Mouse (Mus musculus) MN1 (cell line): ENCODE measurements around the gene Il12rb1.

Experiments used
- DNase-seq: peaks from one replicate; pipeline ENCODE4 v3.0.0-alpha.2; 2016; ENCODE audit warnings: low spot score

The Il12rb1 gene

GRCm38 (mm10) chr8:70827796-70828195, 19.5 kb downstream of the Il12rb1 start:
- no peak for DNase-seq

DNA sequence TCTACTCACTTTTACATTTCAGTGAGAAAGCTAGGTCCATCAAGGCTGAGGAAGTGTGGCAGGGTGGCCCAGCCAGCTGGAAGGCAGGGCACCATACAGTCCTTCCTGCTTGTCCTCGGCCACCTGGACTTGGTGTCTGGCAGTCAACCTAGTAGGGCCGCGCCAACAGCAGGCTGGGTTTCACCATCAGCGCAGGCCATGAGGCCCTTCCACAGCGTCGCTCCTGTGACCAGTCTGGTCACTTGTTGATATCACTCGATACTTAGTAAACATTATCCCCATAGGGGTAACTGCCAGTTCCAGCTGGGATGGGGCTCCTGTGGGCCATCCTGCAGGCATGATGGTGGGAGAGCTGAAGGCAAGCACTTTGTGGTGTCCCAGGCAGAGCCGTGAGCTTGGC, 23.3 kb downstream of the Il12rb1 start:
- no peak for DNase-seq

DNA sequence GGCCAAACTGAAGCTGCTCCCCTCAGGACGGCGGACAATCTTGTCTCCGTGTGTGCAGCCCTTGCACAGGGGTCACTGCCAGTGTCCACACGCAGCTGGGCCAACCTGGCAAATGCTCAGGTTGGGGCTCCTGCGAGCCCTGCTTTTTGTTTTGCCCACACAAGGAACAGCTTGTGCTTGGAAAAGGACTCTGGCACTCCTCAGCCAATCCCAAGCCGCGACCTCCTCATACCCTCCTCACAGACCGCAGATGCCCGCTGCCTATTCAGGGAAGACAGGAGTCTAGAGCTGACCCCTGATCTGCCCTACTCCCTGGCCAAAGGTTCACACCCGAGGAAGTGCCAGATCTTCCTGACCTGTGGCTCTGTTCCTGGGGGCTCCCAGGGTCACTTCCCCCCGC, 24.1 kb downstream of the Il12rb1 start:
- no peak for DNase-seq

- no peak for DNase-seq
Observed at GRCm38 (mm10) chr8:70833018-70833482, 24.8 kb downstream of the Il12rb1 start.

- DNase-seq: no peak
Observed at GRCm38 (mm10) chr8:70833520-70833919, 25.3 kb downstream of the Il12rb1 start.

DNA sequence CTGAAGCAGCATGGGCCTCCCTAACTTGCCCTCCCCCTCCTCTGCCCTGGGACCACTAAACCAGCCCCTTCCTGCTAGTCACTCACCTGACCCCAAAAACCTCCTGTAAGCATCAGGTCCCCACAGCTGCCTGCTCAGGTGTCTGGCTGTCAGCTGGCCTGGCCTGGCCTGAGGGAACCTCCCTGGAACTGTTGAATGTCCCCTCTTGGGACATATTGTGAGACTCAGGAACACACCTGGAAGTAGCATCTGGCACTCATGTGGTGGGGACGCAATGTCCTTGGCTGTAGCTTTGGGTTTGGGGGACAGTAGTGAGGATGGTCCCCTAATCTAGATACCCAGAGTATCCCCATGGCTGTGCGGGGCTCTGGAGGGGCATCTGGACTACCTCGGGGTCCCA, 25.8 kb downstream of the Il12rb1 start:
- DNase-seq: no peak

GRCm38 (mm10) chr8:70836666-70837065, 28.4 kb downstream of the Il12rb1 start:
- no peak for DNase-seq

- DNase-seq: no peak
Observed at GRCm38 (mm10) chr8:70838654-70839407, 30.6 kb downstream of the Il12rb1 start.

DNA sequence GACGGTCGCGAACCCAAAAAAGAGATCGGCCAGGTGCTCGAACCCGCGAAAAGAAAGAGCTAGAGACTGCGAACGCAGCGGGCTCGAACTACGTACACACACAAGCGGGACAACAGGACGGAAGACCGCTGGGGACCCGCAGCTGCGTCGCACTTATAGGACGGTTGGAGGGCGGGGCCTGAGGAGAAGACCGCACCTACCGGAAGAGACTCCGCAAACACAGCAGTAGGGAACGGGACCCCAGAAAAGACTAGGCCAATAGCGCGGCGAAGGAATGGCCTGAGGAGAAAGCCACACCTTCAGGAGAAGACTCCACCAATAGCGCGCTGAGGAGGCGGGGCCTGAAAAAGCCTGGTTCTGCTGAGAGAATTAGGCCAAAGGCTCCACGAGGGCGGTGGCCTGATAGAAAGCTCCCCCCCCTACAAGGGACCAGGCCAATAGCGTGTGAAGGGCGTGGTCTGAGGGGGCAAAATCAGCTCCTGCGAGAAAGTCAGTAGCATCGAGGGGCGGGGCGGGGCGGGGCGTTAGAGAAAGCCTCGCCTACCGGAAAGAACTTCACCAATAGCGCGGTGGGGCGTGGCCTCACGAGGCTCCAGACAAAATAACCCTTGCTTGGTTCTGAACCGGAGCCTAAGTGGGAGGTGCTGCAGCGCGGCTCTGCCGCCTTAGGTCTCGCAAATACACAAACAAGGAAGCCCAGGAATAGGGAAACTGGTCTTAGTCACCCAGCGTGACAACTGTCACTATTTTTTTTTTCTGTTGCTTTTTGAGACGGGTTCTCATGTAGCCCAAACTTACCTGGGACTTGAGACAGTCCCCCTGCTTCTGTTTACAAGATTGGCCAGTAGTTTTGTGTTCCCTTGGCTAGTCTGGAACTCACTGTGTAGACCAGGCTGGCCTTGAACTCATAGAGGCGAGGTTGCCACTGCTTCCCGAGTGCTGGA, 31.4 kb downstream of the Il12rb1 start, which contains the start of gene Arrdc2:
TSS of gene Arrdc2 (minus strand) at position 313 of the 944 bp plus-strand sequence.
- peak; percentile 100 for DNase-seq

- DNase-seq: peak; percentile 37
Observed at GRCm38 (mm10) chr8:70840590-70840989, 32.3 kb downstream of the Il12rb1 start.

GRCm38 (mm10) chr8:70841147-70842072, 33.2 kb downstream of the Il12rb1 start:
- DNase-seq: peak; percentile 93

GRCm38 (mm10) chr8:70842484-70842883, 34.2 kb downstream of the Il12rb1 start:
- DNase-seq: no peak

GRCm38 (mm10) chr8:70843214-70843773, 35.0 kb downstream of the Il12rb1 start:
- DNase-seq: no peak

DNA sequence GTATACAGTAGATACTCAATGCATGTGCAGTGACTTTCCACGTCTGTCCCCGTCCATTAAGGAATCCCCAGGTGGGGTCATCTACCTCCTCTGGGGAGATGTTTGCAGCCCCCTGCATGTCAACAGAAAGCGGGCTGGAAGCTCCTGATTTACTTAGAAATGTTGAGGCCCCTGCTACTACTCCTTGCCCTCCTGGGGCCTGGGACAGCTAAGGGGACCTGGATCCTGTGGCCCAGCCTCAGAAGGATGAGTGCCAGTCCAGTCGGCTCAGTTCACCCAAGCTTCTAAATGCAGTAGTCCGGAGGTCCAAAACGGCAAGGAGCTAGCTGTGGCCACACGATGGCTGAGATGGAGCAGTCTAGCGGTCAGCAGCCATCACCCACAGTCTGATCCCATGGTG, 35.7 kb downstream of the Il12rb1 start:
- no peak for DNase-seq

GRCm38 (mm10) chr8:70844523-70844922, 36.3 kb downstream of the Il12rb1 start:
- peak; percentile 89 for DNase-seq

GRCm38 (mm10) chr8:70845108-70845507, 36.9 kb downstream of the Il12rb1 start:
- DNase-seq: no peak

DNA sequence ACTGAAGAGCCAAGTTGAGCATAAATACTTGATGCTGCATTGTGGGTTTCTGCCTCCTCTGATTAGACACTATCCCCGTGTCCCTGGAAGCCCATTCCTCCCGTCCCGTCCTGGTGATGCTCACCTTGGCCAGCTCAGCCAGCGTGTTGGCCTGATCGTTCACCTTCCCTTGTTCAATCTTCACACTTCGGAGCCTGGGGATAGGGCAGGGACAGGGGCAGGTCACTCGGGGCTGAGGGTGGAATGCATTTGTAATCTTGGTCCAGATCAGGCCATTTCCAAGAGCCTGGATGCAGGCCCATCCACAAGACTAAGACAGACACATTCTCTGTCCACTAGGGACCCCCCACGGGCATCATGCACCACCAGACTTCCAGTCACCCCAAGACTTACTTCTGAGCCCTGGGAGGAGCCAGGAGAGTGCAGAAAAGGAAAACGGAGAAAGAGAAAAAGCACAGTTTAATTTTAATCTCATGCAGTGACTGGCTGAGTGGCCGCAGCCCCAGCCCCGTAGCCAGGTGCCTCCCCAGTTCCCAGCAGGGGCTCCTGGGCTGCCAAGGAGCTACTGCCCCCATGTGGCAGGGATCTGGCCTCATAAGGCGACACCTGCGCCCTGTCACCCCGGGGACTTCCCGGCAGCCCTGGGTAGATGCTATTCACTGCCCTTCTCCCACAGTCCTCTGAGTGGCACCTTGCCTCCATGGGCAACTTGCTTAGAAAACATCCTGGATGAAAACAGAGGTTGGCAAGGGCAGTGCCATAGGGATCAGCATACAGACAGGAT, 38.3 kb downstream of the Il12rb1 start:
- no peak for DNase-seq

GRCm38 (mm10) chr8:70849333-70849990, 41.2 kb downstream of the Il12rb1 start:
- no peak for DNase-seq

GRCm38 (mm10) chr8:70850132-70850845, 42.0 kb downstream of the Il12rb1 start:
- DNase-seq: no peak
